Mouse (Mus musculus): ENCODE measurements around the gene Sprn. TPM values are rescaled to one million over a fixed set of nuclear protein-coding genes. Genes with fewer than 3 reads are reported as not detected.

Sprn gene
- polyA plus RNA-seq, 1 experiment from 2014 or later: 0.54 TPM

- Histone ChIP-seq H3K27ac (ENCODE audit: low read length) (no peak overlapping the region), H3K36me3 (ENCODE audit: control insufficient read depth, insufficient read depth, low read length) (0 out of 2 replicates have a peak, but pooled peaks cover 2% of the 10 kb centered on the region), H3K4me1 (ENCODE audit: control insufficient read depth, insufficient read depth, low read length) (0 out of 2 replicates have a peak, but pooled peaks cover 7% of the 10 kb centered on the region), H3K4me3 (ENCODE audit: low read depth, low read length) (no peak overlapping the region), H3K27me3 (ENCODE audit: control insufficient read depth, insufficient read depth, low read length) (no peaks in the 10 kb centered on the region), H3K9me3 (ENCODE audit: control insufficient read depth, low read depth, low read length) (no peaks in the 10 kb centered on the region), H3K4me2 (replicated peaks; ENCODE audit: low read depth, low read length) (no peak overlapping the region), H3K9ac (replicated peaks; ENCODE audit: low read depth, low read length) (no peak overlapping the region)
- no peak for ATAC-seq (ENCODE audit: insufficient number of reproducible peaks, insufficient read depth, low FRiP score, low read depth)
- WGBS: 91% methylated on average over 1 of the region's 1 CpGs
Observed at GRCm38 (mm10) chr7:140124382-140124781, 30.3 kb downstream of the Sprn start.

DNA sequence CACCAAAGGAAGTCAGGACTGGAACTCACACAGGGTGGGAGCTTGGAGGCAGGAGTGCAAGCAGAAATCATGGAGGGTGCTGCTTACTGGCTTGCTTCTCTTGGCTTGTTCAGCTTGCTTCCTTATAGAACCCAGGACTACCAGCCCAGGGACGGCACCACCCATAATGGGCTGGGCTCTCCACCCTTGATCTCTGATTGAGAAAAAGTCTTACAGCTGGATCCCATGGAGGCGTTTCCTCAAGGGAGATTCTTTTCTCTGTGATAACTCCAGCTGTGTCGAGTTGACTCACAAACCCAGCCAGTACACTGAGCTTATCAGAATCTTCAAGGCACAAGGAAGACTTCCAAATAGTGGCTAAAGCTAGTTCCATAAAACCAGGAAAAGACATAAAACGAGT lies 31.9 kb downstream of the Sprn start:
- Histone ChIP-seq H3K9ac (replicated peaks; ENCODE audit: low read depth, low read length) (no peak overlapping the region), H3K36me3 (ENCODE audit: control insufficient read depth, insufficient read depth, low read length) (no peaks in the 10 kb centered on the region), H3K4me3 (ENCODE audit: low read depth, low read length) (no peak overlapping the region), H3K27me3 (ENCODE audit: control insufficient read depth, insufficient read depth, low read length) (no peaks in the 10 kb centered on the region), H3K4me1 (ENCODE audit: control insufficient read depth, insufficient read depth, low read length) (0 out of 2 replicates have a peak, but pooled peaks cover 7% of the 10 kb centered on the region), H3K4me2 (replicated peaks; ENCODE audit: low read depth, low read length) (no peak overlapping the region), H3K9me3 (ENCODE audit: control insufficient read depth, low read depth, low read length) (no peaks in the 10 kb centered on the region), H3K27ac (ENCODE audit: low read length) (no peak overlapping the region)
- no peak for ATAC-seq (ENCODE audit: insufficient number of reproducible peaks, insufficient read depth, low FRiP score, low read depth)
- 32% methylated on average over 4 of the region's 4 CpGs for whole genome bisulfite sequencing

DNA sequence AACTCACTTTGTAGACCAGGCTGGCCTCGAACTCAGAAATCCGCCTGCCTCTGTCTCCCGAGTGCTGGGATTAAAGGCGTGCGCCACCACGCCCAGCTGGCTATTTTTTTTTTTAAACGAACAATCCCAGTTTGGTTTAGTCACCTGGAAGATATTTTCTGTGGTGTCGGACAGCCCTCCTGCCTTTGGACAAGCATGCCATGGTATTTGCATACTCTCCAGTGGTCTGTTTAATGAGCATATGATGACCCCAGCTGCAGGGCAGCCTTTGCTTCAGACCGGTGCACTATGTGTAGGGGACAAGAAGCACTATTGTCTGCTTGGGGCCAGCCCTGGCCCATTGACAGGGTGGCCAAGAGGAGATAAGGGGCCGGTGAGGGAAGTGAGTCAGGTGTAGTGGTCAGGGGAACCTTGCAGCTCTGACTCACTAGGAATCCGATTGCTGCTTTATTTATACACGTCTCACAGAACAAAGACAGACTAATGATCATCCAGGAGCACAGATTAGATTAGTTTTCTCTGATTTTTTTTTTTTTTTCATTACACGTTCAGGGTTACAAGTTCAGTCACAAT lies 33.3 kb downstream of the Sprn start:
- H3K36me3 ChIP-seq (ENCODE audit: control insufficient read depth, insufficient read depth, low read length): no peaks in the 10 kb centered on the region
- H3K27ac ChIP-seq (ENCODE audit: low read length): no peak overlapping the region
- H3K9ac ChIP-seq (replicated peaks; ENCODE audit: low read depth, low read length): no peak overlapping the region
- H3K4me2 ChIP-seq (replicated peaks; ENCODE audit: low read depth, low read length): no peak overlapping the region
- WGBS: 67% methylated on average over 13 of the region's 13 CpGs
- no peak overlapping the region for H3K4me3 ChIP-seq (ENCODE audit: low read depth, low read length)
- no peak for ATAC-seq (ENCODE audit: insufficient number of reproducible peaks, insufficient read depth, low FRiP score, low read depth)
- H3K4me1 ChIP-seq (ENCODE audit: control insufficient read depth, insufficient read depth, low read length): no peaks in the 10 kb centered on the region
- H3K9me3 ChIP-seq (ENCODE audit: control insufficient read depth, low read depth, low read length): no peaks in the 10 kb centered on the region
- H3K27me3 ChIP-seq (ENCODE audit: control insufficient read depth, insufficient read depth, low read length): no peaks in the 10 kb centered on the region

DNA sequence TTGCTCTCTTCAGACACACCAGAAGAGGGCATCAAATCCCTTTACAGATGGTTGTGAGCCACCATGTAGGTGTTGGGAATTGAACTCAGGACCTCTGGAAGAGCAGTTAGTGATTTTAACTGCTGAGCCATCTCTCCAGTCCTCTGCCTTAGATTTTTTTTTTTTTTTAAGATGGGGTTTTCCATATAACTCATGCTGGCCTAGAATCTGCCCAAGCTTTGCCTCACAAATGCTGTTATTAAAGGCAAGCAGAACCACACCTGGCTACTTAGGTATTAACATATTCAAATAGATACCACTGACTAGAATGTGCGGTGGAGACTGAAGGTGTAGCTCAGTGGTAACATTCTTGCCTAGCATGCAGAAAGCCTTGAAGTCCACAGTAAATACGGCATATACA lies 34.2 kb downstream of the Sprn start:
- Histone ChIP-seq H3K9ac (replicated peaks; ENCODE audit: low read depth, low read length) (no peak overlapping the region), H3K4me1 (ENCODE audit: control insufficient read depth, insufficient read depth, low read length) (no peaks in the 10 kb centered on the region), H3K36me3 (ENCODE audit: control insufficient read depth, insufficient read depth, low read length) (no peaks in the 10 kb centered on the region), H3K4me2 (replicated peaks; ENCODE audit: low read depth, low read length) (no peak overlapping the region), H3K27ac (ENCODE audit: low read length) (no peak overlapping the region), H3K27me3 (ENCODE audit: control insufficient read depth, insufficient read depth, low read length) (no peaks in the 10 kb centered on the region), H3K9me3 (ENCODE audit: control insufficient read depth, low read depth, low read length) (no peaks in the 10 kb centered on the region), H3K4me3 (ENCODE audit: low read depth, low read length) (no peak overlapping the region)
- WGBS: 94% methylated on average over 2 of the region's 2 CpGs
- ATAC-seq (ENCODE audit: insufficient number of reproducible peaks, insufficient read depth, low FRiP score, low read depth): no peak

DNA sequence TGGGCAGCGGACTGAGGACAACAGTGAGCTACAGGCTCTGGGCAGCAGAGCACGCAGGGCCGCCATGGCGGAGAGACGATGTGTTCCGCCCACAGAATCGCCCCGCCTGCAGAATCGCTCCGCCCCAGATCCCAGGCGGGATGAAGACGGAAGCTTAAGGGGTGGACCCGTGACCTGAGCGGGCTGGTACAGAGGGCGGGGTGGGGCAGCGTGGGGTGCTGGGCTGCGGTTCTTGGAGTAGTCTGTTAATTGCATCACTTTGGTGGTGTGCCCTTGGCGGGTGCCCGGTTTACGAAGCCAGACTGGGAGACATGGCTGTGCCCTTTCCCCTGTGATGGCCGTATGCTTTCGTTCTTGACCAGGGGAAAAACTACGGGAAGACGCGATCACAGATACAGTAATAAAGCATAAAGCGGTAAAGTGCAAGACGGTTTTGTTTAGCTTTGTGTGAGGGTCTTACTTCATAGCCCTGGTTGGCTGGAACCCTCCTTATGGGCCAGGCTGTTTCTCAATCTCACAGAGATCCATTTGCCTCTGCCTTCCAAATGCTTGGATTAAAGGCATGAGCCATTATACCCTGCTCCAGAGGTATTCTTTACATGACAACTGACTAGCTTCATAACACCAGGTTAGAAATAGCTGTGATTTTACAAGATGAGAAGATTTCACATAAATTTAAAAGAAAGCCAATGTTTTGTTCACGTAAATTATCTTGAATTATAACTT lies 38.2 kb downstream of the Sprn start, which contains the start of gene Echs1:
Gene Echs1, minus strand, starts transcription at position 148 of the 726 bp plus-strand sequence.
- Histone ChIP-seq H3K4me3 (ENCODE audit: low read depth, low read length) (peak within 1 kb of the TSS; percentile 78), H3K4me2 (replicated peaks; ENCODE audit: low read depth, low read length) (peak within 1 kb of the TSS; percentile 91), H3K36me3 (ENCODE audit: control insufficient read depth, insufficient read depth, low read length) (peaks cover 5% of the 10 kb centered on the region), H3K9me3 (ENCODE audit: control insufficient read depth, low read depth, low read length) (no peaks in the 10 kb centered on the region), H3K27ac (ENCODE audit: low read length) (peak within 1 kb of the TSS; percentile 78), H3K9ac (replicated peaks; ENCODE audit: low read depth, low read length) (peak within 1 kb of the TSS; percentile 78), H3K4me1 (ENCODE audit: control insufficient read depth, insufficient read depth, low read length) (no peaks in the 10 kb centered on the region), H3K27me3 (ENCODE audit: control insufficient read depth, insufficient read depth, low read length) (no peaks in the 10 kb centered on the region)
- ATAC-seq (ENCODE audit: insufficient number of reproducible peaks, insufficient read depth, low FRiP score, low read depth): peak; percentile 93
- WGBS: 3% methylated on average over 28 of the region's 28 CpGs

DNA sequence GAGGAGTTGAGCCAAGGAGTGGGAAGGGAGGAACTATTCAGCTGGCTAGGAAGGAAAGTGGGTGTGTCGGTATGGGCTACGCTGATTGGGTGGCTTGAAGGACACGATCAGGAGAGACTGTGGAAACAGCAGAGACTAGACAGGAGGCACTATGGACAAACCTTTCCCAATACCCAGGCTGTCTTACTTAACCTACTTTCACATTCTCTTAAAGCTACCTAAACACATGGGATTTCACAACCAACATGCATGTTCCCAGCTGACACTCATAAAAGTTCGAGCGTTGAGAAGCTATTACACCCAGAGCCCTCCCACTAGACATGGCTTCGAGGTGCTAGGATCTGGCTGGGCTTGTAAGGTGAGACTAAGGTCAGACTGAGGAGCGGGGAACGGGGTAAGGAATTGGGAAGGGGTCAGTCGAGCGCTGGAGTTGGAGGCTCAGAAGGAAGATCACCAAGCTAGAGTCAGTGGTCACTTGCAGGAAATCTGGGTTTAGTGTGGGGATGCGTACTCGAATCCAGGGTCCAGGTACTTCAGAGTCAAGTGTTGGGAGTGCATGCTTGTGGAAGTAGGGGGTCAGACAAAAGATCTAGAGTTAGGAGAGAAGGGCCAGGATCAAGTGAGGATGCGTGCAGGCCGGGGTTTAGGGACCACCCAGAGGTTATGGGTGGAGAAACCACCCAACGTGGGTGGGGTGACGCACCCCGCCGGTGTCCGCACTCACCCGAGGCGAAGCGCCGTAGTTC lies 38.9 kb downstream of the Sprn start, which contains the start of gene Paox:
Gene Paox, plus strand, starts transcription at position 217 of the 746 bp plus-strand sequence.
- ATAC-seq (ENCODE audit: insufficient number of reproducible peaks, insufficient read depth, low FRiP score, low read depth): peak; percentile 81
- H3K9ac ChIP-seq (replicated peaks; ENCODE audit: low read depth, low read length): peak within 1 kb of the TSS; percentile 78
- peak within 1 kb of the TSS; percentile 78 for H3K4me3 ChIP-seq (ENCODE audit: low read depth, low read length)
- peak within 1 kb of the TSS; percentile 91 for H3K4me2 ChIP-seq (replicated peaks; ENCODE audit: low read depth, low read length)
- no peaks in the 10 kb centered on the region for H3K4me1 ChIP-seq (ENCODE audit: control insufficient read depth, insufficient read depth, low read length)
- H3K27ac ChIP-seq (ENCODE audit: low read length): peak within 1 kb of the TSS; percentile 78
- H3K27me3 ChIP-seq (ENCODE audit: control insufficient read depth, insufficient read depth, low read length): no peaks in the 10 kb centered on the region
- 1% methylated on average over 23 of the region's 23 CpGs for WGBS
- peaks cover 10% of the 10 kb centered on the region for H3K36me3 ChIP-seq (ENCODE audit: control insufficient read depth, insufficient read depth, low read length)
- H3K9me3 ChIP-seq (ENCODE audit: control insufficient read depth, low read depth, low read length): no peaks in the 10 kb centered on the region

- Histone ChIP-seq H3K27ac (ENCODE audit: low read length) (no peak overlapping the region), H3K9ac (replicated peaks; ENCODE audit: low read depth, low read length) (no peak overlapping the region), H3K36me3 (ENCODE audit: control insufficient read depth, insufficient read depth, low read length) (peaks cover 24% of the 10 kb centered on the region), H3K4me3 (ENCODE audit: low read depth, low read length) (no peak overlapping the region), H3K9me3 (ENCODE audit: control insufficient read depth, low read depth, low read length) (no peaks in the 10 kb centered on the region), H3K4me2 (replicated peaks; ENCODE audit: low read depth, low read length) (no peak overlapping the region), H3K27me3 (ENCODE audit: control insufficient read depth, insufficient read depth, low read length) (no peaks in the 10 kb centered on the region), H3K4me1 (ENCODE audit: control insufficient read depth, insufficient read depth, low read length) (no peaks in the 10 kb centered on the region)
- 69% methylated on average over 3 of the region's 3 CpGs for WGBS
- no peak for ATAC-seq (ENCODE audit: insufficient number of reproducible peaks, insufficient read depth, low FRiP score, low read depth)
Observed at GRCm38 (mm10) chr7:140111943-140112342, 42.7 kb downstream of the Sprn start.

DNA sequence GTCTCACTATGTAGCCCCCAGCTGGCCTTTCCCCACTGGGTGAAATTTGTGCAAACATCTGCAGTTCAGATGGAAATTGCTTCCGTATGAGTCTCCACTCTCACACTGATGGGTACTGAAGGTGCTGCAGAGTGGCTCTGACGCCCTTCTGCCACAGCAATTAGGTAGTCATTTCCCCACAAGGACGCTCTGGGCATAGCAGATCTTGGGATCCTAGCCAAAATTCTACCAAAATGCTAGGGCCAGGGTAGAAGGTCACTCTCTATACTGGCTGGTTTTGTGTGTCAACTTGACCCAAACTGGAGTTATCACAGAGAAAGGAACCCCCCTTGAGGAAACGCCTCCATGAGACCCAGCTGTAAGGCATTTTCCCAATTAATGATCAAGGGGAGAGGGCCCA lies 50.7 kb downstream of the Sprn start:
- Histone ChIP-seq H3K27me3 (ENCODE audit: control insufficient read depth, insufficient read depth, low read length) (no peaks in the 10 kb centered on the region), H3K9ac (replicated peaks; ENCODE audit: low read depth, low read length) (no peak overlapping the region), H3K36me3 (ENCODE audit: control insufficient read depth, insufficient read depth, low read length) (peaks cover 12% of the 10 kb centered on the region), H3K4me2 (replicated peaks; ENCODE audit: low read depth, low read length) (no peak overlapping the region), H3K4me1 (ENCODE audit: control insufficient read depth, insufficient read depth, low read length) (no peaks in the 10 kb centered on the region), H3K4me3 (ENCODE audit: low read depth, low read length) (no peak overlapping the region), H3K27ac (ENCODE audit: low read length) (no peak overlapping the region), H3K9me3 (ENCODE audit: control insufficient read depth, low read depth, low read length) (no peaks in the 10 kb centered on the region)
- WGBS: 79% methylated on average over 4 of the region's 4 CpGs
- no peak for ATAC-seq (ENCODE audit: insufficient number of reproducible peaks, insufficient read depth, low FRiP score, low read depth)

Data from stomach, embryonic 14.5 days (tissue).